Mouse (Mus musculus) adrenal gland, adult (tissue): ENCODE measurements around the gene Dmrta2.
A peak's percentile ranks its signal among the peaks of the same experiment; 100 is the strongest.

Experiments used
- DNase-seq, 2 experiments: peaks; one replicate each; pipeline ENCODE4 v3.0.0; 2022 to 2023; ENCODE audit warnings: low spot score in 1 of 2; ENCODE audit not compliant: inconsistent age in 2 of 2

Gene Dmrta2

DNA sequence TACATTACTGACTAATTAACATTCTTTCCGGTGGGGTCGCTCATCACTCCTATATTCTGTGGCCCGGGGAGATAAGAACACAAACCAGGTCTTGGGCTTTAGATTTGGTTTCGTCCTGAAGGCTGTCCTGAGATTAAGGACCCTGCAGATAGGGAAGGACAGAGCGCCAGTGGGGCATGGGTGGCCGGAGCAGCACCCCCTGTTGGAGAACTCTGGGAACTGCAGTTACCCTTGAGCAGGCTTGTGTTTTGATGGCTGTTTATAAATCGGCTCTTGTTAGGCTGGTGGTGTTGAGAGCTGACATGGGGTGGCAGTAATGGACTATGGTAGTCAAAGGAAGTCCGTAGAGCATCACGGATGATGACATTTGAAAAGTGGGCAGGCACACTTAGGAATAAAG lies 41.3 kb downstream of the Dmrta2 start:
- DNase-seq, result no peak

DNA sequence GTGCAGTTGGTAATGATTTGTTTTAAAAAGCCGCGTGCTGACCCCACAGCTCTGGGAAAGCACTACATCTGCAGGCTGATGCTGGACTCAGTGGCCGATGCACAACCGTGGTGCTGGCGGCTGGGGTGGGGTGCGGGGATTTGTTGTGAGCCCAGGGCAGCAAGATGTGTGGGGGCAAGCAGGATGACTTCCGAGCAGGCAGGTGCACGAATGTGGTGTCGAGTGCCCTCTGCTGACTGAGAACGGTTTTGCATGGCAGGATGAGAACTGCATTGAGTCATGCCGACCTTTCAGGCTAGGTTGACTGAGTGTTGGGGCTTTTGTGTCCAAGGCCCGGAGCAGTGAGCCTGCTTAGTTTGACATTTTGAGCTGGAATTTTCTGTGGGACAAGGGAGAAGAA lies 42.4 kb downstream of the Dmrta2 start:
- peak; percentile 69 to 93 for DNase-seq

DNA sequence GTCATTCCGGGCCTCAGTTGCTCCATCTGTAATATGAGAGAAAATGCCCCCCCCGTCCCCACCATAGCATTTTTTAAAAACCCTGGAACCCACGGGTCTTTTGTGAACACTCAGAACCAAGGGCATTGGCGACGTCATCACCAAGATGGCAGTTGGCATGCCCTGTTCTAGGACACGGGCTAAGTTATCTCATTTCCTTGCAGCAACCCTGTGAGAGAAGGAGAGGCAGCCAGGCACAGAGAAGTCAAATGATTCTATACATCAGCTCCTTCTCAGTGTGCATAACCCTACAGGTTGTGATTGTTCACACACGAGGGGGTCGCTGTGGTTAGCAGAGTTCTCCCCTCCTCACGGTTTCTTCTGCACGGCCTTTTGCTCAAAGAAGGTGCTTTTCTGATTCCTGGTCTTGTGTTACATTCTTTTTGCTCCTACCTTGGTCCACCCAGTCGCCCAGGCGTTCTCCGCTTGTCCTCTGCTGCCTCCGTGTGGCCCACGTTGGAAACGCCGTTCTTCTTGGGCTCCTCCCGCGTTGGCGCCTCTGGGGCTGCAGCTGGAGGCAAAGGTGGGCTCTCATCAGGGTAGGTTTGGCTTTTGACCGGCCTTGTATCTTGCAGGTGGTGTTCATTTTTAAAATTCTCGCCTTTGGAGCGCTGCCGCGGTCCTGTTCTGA lies 44.2 kb downstream of the Dmrta2 start:
- peak; percentile 63 to 91 for DNase-seq

DNA sequence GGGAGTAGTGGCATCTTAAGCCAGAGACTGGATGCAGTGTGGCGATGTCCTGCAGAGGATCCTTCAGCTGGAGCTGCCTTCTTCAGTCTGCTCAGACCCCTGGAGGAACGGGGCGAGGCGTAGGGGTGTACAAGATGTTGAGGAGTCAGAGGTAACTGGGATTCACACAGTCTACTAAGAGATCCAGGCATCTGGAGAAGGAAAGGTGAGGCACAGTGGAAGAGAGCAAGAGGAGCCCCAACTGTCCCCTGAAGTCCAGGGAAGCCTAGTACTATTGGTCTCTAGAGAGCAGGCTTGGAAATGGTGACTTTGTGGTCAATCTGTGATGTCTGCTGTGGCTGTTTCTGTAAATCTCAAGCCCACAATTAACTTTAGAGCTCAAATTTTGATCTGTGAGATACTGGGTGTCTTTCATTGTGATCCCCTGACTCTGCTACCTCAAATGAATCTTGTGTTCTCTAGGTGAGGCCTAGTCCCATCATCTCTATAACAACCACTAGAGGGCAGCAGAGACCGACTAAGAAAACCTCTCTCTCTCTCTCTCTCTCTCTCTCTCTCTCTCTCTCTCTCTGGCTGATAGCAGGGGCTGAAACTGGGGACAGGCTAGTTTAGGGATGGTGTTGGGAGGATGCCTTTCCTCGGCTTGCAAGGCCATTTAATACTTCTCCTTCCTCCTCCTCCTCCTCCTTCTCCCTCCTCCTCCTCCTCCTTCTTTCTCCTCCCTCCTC lies 50.8 kb downstream of the Dmrta2 start:
- DNase-seq, result peak in 1 of 2 experiments; percentile 65

DNA sequence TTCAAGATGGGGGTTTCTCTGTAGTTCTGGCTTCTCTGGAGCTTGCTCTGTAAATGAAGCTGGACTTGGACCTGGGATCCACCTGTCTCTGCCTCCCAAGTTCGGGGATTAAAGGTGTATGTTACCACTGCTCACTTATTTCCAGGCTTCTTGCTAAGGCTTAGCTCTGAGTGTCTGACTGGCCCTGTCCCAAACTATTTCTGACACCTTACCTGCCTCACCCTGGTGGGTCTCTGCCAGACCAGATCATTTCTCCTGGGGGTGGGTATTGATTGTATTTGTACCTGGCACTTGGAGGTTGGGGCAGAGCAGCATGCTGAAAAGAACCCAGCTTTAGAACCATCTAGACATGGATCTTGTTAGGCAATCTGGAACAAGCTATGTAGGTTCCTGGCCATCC lies 51.6 kb downstream of the Dmrta2 start:
- no peak for DNase-seq
